Mouse (Mus musculus) kidney, postnatal 36 days (tissue): Measurements from ENCODE around the gene Crygd.
A peak's percentile ranks its signal among the peaks of the same experiment; 100 is the strongest.
"Not testable (repeated sequence)": the region's sequence is repeated elsewhere in the genome, so short reads cannot be mapped to it uniquely, and the experiment has no call there.

ENCODE experiments used
- DNase-seq, 2 experiments: peaks; one replicate each; pipeline ENCODE4 v3.0.0; 2021 to 2022; ENCODE audit warnings: mixed read lengths in 2 of 2

The Crygd gene

DNA sequence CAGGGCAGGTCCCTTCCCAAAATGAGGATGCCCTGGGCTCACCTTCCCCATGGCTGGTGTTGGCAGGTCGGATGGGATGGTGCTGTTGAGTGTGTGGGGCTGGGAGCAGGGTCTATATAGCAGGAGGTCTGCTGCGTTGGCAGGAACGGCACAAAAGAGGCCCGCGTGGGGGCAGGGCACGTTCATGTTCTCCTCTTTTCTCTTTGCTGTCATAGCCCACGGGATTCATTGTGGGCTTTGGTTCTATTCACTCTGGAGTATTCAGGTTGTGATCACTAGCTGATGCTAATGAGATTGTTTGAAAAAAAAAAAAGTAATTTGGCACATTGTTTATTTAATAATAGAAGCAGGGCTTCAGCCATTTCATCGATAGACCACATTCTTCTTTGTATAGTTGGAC is at the start of gene Crygd:
Gene Crygd (minus strand): TSS at position 101 of the 400 bp plus-strand sequence.
- no peak for DNase-seq

- peak; percentile 34 to 43 for DNase-seq
Observed at GRCm38 (mm10) chr1:65112807-65113196, 49.5 kb upstream of the Crygd start.

DNA sequence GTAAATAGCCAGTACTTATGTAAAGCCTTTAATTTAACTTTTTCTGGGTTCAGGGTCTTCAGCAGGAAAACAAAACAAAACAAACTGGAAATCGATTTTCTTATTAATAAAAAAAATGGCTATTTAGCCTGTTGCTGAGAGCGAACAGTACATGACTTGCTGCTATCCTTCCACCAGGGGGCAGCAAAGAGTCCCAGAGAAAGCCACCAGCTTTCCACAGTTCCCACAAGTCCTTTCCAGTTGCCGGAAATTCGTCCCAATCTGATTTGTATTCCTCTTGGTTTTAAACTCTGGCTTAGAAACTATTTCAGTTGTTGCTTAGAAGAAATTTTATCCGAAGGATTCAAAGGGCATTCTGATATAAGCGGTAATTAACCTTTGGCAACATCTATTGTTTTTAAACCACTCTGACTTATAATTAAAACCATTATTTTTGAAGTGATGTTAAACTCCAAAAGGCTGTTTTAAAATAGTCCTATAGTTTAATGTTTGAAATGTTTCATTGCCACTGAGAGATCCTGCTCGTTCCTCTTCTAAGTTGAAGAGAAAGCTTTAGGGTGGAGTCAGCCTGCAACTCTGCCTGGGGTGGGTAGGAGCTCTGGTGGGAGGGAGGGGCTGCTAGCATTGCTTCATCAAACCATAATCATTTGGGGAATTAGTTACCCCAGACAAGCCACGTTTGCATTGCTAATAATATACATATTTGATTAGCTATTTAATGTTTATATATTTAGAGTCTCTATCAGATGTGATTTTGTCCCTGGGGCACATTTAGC is 49.0 kb upstream of the Crygd start:
- peak; percentile 83 to 85 for DNase-seq

GRCm38 (mm10) chr1:65109756-65110435 is 46.6 kb upstream of the Crygd start:
- DNase-seq, result no peak

DNA sequence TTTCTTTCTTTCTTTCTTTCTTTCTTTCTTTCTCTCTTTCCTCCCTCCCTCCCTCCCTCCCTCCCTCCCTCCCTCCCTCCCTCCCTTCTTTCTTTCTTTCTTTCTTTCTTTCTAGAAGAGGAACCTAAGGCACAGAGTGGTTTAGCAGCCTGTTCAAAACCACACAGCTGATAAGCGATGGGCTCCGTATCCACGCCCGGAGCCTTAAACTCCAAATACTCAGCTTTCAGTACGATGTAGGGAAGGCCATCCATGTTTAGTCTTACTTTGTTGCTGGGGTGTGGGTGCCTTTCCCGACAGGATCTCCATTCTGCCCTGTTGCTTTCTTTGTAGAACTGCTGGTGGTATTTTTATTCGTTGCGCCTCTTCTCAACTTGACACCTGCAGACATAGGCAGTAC is 45.9 kb upstream of the Crygd start:
- DNase-seq, result no peak

DNA sequence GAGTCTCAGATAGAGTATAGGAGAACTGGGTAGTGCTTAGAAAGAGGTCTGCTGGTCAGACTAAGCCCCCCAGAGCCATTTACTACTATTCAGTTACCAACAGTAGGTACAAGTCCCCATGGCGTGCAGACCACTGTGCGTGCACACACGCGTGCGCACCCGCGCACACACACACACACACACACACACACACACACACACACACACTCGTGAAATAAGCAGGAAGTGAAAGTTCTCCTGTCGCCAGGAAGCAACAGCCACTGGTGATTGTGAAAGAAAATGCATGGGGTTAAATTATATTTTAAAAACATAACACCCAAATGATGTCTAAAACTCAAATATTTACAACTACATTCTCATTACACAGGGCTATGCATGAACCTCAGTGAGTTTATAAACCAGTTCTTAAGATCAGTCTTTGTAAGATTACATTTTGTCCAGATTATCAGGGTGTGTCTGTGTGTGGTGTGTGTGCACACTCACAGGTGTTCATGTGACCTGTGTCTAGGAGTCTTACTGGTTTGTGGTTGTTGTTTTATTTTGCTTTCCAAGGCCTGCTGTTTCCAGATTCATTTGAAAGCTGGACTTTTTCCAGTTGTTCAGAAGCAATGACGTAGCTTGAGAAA is 44.5 kb upstream of the Crygd start:
- no peak for DNase-seq

DNA sequence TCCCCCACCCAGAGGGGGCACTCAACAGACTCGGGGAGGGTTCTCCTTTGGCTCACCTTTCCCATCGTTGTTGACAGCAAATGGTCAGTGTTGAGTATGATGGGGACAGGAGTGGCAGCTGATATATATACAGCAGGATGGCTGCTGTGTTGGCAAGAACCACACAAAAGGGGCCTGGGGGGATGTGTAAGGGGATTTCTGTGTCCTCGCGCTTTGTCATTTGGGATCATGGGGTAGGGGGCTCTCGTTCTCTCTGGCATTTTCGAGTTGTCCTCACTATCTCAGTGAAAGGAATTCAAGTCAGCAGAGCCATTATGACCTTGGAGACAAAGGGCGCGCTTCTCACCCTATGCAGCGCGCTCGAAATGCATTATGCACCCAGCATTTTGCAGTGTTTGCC is 40.0 kb upstream of the Crygd start, which contains the start of gene Cryga:
Gene Cryga (minus strand): TSS at position 101 of the 400 bp plus-strand sequence.
- no peak for DNase-seq

DNA sequence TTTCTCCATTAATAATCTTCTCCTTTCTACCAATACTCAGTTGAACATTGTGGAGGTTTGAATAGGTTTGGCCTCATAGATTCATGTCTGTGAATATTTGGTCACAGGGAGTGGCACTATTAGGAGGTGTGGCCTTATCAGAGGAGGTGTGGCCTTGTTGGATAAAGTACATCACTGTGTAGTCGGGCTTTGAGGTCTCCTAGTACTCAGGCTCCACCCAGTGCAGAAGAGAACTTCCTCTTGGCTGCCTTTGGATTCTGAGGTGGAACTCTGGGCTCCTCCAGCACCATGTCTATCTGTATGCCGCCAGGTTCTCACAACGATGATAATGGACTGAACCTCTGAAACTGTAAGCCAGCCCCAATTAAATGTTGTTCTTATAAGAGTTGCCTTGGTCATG is 33.7 kb upstream of the Crygd start:
- DNase-seq, result no peak

GRCm38 (mm10) chr1:65091566-65091965 is 28.3 kb upstream of the Crygd start:
- no peak for DNase-seq

DNA sequence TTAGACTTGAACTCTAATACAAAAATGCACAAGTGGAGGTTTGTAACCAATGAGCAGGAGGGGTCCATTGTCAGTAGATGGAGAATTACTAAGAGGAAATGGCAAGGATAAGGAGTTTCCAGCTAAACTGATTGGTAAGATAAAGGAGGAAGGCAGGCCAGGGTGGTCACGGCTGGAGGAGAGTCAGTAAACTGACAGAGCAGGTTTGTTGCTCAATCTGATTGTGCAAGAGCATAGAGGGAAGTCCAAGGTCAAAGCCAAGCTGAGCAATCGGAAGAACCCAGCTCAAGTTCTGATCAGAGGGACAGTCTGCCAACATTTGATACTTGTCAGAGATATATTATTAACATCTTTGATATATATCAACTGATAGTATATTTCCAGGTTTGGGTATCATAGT is 27.1 kb upstream of the Crygd start:
- DNase-seq, result peak in 1 of 2 experiments; percentile 20

- DNase-seq, result no peak
Observed at GRCm38 (mm10) chr1:65088567-65089356, 25.5 kb upstream of the Crygd start.

DNA sequence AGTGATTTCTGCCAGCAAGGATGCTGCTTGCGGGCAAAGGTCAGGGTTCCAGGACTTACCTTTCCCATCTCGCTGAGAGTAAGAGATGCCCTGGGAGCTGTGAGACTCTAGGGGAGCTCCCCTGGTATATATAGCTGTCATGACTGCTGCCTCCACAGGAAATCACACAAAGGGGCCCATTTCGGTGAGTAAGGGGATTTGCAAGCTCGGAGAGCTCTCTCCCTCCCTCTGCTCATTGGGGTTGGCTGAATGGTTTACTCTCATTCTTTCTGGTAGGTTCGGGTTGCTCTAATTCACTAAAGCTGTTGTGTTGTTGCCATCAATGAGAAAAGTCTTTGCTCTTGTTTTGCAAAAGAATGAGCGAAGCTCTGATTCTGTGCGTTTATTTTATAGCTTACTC is 18.9 kb upstream of the Crygd start, which contains the start of gene Crygb:
Gene Crygb (minus strand): TSS at position 101 of the 400 bp plus-strand sequence.
- DNase-seq, result no peak

- DNase-seq, result peak in 1 of 2 experiments; percentile 0
Observed at GRCm38 (mm10) chr1:65075607-65076006, 12.4 kb upstream of the Crygd start.

DNA sequence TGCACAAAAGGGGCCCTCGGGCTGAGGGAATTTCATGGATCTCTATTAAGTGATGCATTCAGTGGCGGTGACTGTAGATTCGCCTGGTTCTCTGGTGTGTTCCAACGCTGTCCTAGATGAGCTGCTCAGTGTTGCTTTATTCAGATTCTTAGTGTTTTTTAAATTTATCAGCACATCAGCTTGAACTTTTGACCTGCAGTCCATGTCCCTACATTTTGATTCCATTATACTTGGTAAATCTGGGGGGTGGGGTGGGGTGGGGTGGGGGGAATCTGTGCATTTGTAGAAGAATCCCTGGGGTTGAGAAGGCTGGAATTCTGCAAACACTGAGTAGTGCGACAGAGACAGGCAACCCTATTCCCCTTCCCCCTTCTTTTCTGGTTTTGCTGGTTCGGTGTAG is 10.3 kb upstream of the Crygd start, which contains the start of gene Crygc:
Gene Crygc (minus strand): TSS at position 101 of the 400 bp plus-strand sequence.
- DNase-seq, result no peak

DNA sequence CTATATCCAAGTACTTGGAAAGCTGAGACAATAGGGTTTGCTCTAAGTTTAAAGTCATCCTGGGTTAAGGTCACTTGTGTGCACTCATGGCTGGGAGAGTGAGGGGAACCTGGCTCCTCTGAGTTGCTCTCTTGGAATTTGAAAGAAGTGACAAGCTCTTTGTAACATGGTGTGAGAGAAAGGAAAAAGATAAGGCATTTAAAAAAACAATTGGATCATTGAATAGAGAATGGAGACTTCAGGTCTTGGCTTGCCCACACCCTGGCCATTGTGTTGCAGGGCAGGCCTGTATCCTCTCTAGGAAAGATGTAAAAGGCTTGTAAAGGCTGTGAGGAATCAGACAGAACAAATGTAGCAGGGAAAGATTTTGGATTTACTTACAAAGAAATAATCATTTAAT is 4.6 kb upstream of the Crygd start:
- no peak for DNase-seq

DNA sequence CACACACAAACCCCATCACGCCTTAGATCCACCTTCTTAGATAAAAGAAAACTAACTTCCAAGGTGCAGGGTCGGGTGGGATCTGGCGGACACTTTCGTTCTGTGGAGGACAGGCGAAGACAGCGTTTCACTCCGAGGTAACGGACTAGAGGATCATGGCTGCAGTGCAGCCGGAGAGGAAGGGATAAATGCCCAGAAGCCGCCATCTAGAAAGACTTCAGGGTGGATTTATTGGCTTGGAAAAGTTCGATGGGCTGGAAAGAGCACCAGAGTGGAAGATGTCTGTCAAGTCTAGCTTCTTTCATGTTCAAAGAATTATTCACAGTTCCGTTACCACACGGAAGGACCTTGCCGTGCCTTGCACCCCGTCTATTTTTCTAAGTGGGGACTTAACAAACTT is 949 bp upstream of the Crygd start:
- no peak for DNase-seq

GRCm38 (mm10) chr1:65052140-65052539 is 11.1 kb downstream of the Crygd start:
- DNase-seq, result no peak

DNA sequence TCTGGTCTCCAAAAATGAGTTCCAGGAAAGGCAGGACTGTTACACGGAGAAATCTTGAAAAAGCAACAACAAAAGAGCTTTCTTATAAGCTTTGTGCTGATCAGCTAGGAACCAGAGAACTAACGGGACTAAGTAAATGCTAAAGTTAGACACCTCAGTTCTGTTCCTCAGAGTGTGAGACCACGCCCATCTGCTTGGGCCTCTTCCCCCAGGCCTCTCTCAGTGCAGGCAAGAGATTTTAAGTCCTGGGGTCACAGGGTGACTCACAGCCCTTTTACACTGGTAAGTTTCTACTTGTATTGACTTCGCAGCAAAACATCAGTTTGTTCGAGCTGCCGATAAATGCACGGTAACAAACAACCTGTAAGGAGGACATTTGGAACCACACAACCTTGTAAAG is 11.6 kb downstream of the Crygd start:
- no peak for DNase-seq

DNA sequence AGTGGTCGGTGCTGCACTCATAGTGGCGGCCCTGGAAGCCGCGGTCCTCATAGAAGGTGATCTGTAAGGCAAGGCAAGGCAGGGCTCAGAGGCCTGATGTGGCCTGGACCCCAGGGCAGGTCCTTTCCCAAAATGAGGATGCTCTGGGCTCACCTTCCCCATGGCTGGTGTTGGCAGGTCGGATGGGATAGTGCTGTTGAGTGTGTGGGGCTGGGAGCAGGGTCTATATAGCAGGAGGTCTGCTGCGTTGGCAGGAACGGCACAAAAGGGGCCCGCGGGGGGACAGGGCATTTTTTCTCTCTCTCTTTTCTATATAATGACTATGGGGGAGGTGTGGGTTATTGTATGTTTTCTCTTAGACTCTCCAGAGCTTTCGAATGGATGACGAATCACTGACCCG is 12.3 kb downstream of the Crygd start, which contains the start of gene Cryge:
Gene Cryge (minus strand): TSS at position 198 of the 400 bp plus-strand sequence.
- not testable (repeated sequence) for DNase-seq

DNA sequence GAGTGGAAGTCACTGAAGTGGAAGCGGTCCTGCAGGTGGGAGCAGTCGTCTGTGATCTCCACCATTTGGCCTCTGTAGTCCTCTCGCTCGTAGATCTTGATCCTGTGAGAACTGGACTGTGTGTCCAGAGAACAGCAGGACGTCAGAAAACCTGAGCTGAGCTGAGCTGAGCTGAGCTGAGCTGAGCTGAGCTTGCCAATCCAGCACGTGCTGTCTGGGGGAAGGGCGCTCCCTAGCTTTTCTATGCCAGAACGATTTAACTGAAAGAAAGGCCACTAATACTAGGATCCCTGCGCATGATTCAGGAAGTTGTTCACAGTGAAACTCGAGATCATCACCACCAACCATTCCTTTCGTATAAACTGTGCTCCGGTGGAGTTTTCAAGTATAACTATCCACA is 14.5 kb downstream of the Crygd start:
- peak; percentile 59 to 77 for DNase-seq

DNA sequence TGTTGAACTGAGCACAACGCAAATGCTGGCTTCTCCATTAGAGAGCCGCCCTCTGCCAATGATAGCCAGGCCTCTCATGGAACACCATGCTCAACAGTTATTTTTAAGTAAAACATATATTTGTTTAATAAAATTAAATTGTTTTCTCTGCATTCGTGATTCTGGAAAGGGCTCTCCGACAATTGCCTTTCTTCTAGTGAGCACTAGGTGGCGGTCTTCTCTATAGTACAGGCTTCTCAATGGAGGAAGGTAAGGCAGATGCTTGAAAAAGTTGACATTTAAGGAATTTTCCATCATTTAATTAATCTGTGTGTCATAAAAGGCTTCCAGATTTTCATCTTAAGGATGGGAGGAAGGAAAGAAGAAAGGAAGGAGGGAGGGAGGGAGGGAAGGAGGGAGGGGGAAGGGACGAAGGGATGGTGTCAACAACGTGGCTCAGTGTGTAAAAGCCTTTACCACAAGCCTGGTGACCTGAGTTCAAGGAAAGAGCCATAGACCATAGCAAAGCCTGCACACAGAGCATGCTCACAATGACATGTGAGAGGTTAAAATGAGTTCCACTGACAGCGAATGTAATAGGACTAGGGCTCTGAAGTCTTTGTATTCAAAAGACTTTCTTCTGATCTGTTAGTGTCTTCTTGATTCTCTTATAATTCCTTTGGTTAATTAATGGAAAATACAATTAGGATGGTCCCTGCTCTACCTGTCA is 16.7 kb downstream of the Crygd start:
- peak; percentile 23 to 48 for DNase-seq

- DNase-seq, result no peak
Observed at GRCm38 (mm10) chr1:65043433-65043832, 19.8 kb downstream of the Crygd start.
